Mouse (Mus musculus): Measurements from ENCODE around the gene Hist1h2af.
"Not testable (repeated sequence)": the region's sequence is repeated elsewhere in the genome, so short reads cannot be mapped to it uniquely, and the experiment has no call there.

The Hist1h2af gene

GRCm38 (mm10) chr13:23536076-23536822, 2.5 kb downstream of the Hist1h2af start:
- no peak for DNase-seq

GRCm38 (mm10) chr13:23537006-23537710, 3.5 kb downstream of the Hist1h2af start:
- no peak for DNase-seq

GRCm38 (mm10) chr13:23538249-23538648, 4.5 kb downstream of the Hist1h2af start:
- no peak for DNase-seq

GRCm38 (mm10) chr13:23539821-23540220, 6.1 kb downstream of the Hist1h2af start:
- DNase-seq = not testable (repeated sequence)

GRCm38 (mm10) chr13:23541497-23541896, 7.8 kb downstream of the Hist1h2af start:
- no peak for DNase-seq

GRCm38 (mm10) chr13:23542225-23542980, 8.7 kb downstream of the Hist1h2af start:
- not testable (repeated sequence) for DNase-seq

GRCm38 (mm10) chr13:23542999-23543607, 9.4 kb downstream of the Hist1h2af start, which contains the start of gene Hist1h2bh:
Gene Hist1h2bh, minus strand, starts transcription at chr13:23543392.
- DNase-seq = peak; percentile 93

GRCm38 (mm10) chr13:23543965-23544786, 10.5 kb downstream of the Hist1h2af start, which contains the start of gene Hist1h3f:
Gene Hist1h3f, plus strand, starts transcription at chr13:23544052.
- DNase-seq = peak; percentile 98

GRCm38 (mm10) chr13:23544787-23545120, 11.0 kb downstream of the Hist1h2af start:
- not testable (repeated sequence) for DNase-seq

GRCm38 (mm10) chr13:23546694-23547093, 13.0 kb downstream of the Hist1h2af start:
- no peak for DNase-seq

GRCm38 (mm10) chr13:23550761-23551145, 17.0 kb downstream of the Hist1h2af start:
- no peak for DNase-seq

- DNase-seq = peak; percentile 98
These were observed 17.6 kb downstream of the Hist1h2af start, which contains the start of gene Hist1h4f for GRCm38 (mm10) chr13:23551146-23551834. Gene Hist1h4f, minus strand, starts transcription at chr13:23551648.

GRCm38 (mm10) chr13:23551931-23552914, 18.5 kb downstream of the Hist1h2af start:
- DNase-seq = no peak

- no peak for DNase-seq
These were observed 19.3 kb downstream of the Hist1h2af start, which contains the start of gene Hist1h1d for GRCm38 (mm10) chr13:23552962-23553361. Gene Hist1h1d, plus strand, starts transcription at chr13:23553262.

- DNase-seq = no peak
These were observed 20.7 kb downstream of the Hist1h2af start for GRCm38 (mm10) chr13:23554393-23554792.

- DNase-seq = peak; percentile 90
These were observed 21.5 kb downstream of the Hist1h2af start for GRCm38 (mm10) chr13:23554925-23555838.

- peak; percentile 94 for DNase-seq
These were observed 22.2 kb downstream of the Hist1h2af start for GRCm38 (mm10) chr13:23555839-23556416.

- DNase-seq = no peak
These were observed 23.2 kb downstream of the Hist1h2af start for GRCm38 (mm10) chr13:23556906-23557305.

All from retina, postnatal 1 day (tissue).